Mouse (Mus musculus): Measurements from ENCODE around the gene Naalad2. TPM values are rescaled to one million over a fixed set of nuclear protein-coding genes. Genes with fewer than 3 reads are reported as not detected.
"Not testable (repeated sequence)": the region's sequence is repeated elsewhere in the genome, so short reads cannot be mapped to it uniquely, and the experiment has no call there.

Naalad2 gene
- polyA plus RNA-seq, 1 experiment from 2014 or later = 1.4 TPM

DNA sequence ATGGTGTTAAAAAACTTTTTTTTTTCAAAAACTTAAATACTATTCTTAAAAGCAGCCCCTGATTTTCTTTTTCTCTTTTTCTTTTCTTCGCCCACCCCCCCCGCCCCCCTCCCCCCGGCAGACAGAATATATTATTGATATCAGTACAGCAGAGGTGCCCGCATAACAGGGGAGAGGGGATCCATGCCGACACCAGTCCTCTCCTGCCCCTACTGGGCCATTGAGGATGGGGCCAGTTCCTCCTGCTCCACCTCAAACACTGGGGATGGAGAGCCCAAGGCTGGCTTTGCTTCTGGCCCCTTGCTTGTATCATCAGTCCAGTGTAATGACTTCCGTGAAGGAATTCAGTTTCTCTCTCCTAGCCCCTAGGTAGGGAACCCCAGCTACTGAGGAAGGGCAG is 104.5 kb downstream of the Naalad2 start:
- no peak for DNase-seq (ENCODE audit: low spot score)
- no peak for ATAC-seq
- H3K4me3 ChIP-seq (ENCODE audit: low read depth, low read length) = no peak overlapping the region
- 88% methylated on average over 6 of the region's 6 CpGs for WGBS
- H3K36me3 ChIP-seq (ENCODE audit: control insufficient read depth, insufficient read depth, low read length) = peaks cover 57% of the 10 kb centered on the region
- no peak overlapping the region for H3K4me2 ChIP-seq (ENCODE audit: low read length)
- H3K27ac ChIP-seq (ENCODE audit: low read depth, low read length) = no peak overlapping the region
- H3K27me3 ChIP-seq (replicated peaks; ENCODE audit: control insufficient read depth, insufficient read depth, low read length) = no peaks in the 10 kb centered on the region
- peaks cover 2% of the 10 kb centered on the region for H3K4me1 ChIP-seq (ENCODE audit: control insufficient read depth, insufficient read depth, low read length)
- H3K9me3 ChIP-seq (replicated peaks; ENCODE audit: control insufficient read depth, low read length) = no peaks in the 10 kb centered on the region
- H3K9ac ChIP-seq (ENCODE audit: low read length) = no peak overlapping the region

DNA sequence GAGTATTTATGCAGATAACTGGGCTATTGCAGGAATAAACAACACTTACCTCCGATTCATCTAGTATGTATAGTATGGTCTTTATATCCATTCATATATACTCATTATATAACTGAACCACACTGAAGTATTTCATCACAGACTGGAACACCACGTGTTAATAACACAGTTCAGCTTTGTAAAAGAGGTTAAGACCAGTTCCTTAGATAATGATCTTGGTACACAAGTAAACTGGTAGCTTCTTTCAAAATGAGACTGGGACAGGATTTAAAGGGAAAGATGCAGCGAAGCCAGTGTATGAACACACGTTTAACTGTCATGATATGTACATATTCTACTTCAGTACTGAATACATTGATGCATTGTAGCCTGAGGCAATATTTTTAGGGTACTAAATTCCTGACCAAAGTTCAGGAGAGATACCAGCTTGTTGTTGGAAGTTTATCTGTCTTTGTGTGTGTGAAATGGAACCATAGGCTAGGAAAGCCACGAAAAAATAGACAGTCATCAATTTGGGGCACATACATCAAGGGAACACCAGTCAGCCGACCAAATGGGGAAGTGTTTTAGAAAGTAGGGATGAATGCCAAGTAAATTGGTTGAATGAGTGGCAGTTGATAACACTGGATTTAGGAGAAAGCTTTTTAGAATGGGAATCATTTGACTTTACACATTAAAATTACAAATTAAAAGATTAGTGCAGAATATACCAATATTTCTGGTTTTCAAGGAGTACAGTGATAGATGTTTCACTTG is 109.6 kb downstream of the Naalad2 start:
- H3K27ac ChIP-seq (ENCODE audit: low read depth, low read length) = no peak overlapping the region
- H3K4me1 ChIP-seq (ENCODE audit: control insufficient read depth, insufficient read depth, low read length) = peaks cover 6% of the 10 kb centered on the region
- peaks cover 12% of the 10 kb centered on the region for H3K36me3 ChIP-seq (ENCODE audit: control insufficient read depth, insufficient read depth, low read length)
- peak overlapping the region; percentile 97 for H3K9ac ChIP-seq (ENCODE audit: low read length)
- H3K27me3 ChIP-seq (replicated peaks; ENCODE audit: control insufficient read depth, insufficient read depth, low read length) = no peaks in the 10 kb centered on the region
- peak overlapping the region; percentile 86 for H3K4me2 ChIP-seq (ENCODE audit: low read length)
- peak overlapping the region; percentile 85 for H3K4me3 ChIP-seq (ENCODE audit: low read depth, low read length)
- ATAC-seq (no peak), DNase-seq (ENCODE audit: low spot score) (no peak)
- WGBS = 48% methylated on average over 6 of the region's 6 CpGs
- no peaks in the 10 kb centered on the region for H3K9me3 ChIP-seq (replicated peaks; ENCODE audit: control insufficient read depth, low read length)

DNA sequence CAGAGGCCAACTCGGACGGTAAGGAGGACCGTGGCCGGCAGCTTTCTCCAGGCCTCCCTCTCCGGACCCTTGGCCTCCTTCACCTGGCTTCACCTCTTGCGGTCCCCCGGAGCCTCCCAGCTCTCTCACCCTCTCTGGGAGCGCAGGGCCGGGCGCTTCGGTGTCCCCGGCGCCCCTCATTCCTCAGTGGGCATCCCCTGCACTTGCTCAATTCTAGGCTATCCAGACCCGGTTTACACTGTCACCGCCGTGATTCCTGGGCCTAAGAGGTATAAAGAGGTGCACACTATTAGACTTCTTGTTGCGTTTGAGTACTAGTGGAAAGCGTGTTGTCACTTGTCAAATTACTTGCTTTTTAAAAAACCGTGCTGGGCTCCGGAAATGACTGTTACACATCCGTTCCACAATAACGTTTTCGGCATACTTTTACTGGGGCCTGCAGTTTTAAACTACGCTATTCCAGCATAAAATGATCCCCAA is 110.3 kb downstream of the Naalad2 start:
- Histone ChIP-seq H3K9me3 (replicated peaks; ENCODE audit: control insufficient read depth, low read length) (no peaks in the 10 kb centered on the region), H3K9ac (ENCODE audit: low read length) (peak overlapping the region; percentile 97), H3K27me3 (replicated peaks; ENCODE audit: control insufficient read depth, insufficient read depth, low read length) (no peaks in the 10 kb centered on the region), H3K4me3 (ENCODE audit: low read depth, low read length) (peak overlapping the region; percentile 85), H3K4me1 (ENCODE audit: control insufficient read depth, insufficient read depth, low read length) (peaks cover 6% of the 10 kb centered on the region), H3K27ac (ENCODE audit: low read depth, low read length) (peak overlapping the region; percentile 71), H3K4me2 (ENCODE audit: low read length) (peak overlapping the region; percentile 86), H3K36me3 (ENCODE audit: control insufficient read depth, insufficient read depth, low read length) (peaks cover 7% of the 10 kb centered on the region)
- ATAC-seq (peak; percentile 62), DNase-seq (ENCODE audit: low spot score) (peak; percentile 13)
- WGBS = 2% methylated on average over 24 of the region's 24 CpGs

DNA sequence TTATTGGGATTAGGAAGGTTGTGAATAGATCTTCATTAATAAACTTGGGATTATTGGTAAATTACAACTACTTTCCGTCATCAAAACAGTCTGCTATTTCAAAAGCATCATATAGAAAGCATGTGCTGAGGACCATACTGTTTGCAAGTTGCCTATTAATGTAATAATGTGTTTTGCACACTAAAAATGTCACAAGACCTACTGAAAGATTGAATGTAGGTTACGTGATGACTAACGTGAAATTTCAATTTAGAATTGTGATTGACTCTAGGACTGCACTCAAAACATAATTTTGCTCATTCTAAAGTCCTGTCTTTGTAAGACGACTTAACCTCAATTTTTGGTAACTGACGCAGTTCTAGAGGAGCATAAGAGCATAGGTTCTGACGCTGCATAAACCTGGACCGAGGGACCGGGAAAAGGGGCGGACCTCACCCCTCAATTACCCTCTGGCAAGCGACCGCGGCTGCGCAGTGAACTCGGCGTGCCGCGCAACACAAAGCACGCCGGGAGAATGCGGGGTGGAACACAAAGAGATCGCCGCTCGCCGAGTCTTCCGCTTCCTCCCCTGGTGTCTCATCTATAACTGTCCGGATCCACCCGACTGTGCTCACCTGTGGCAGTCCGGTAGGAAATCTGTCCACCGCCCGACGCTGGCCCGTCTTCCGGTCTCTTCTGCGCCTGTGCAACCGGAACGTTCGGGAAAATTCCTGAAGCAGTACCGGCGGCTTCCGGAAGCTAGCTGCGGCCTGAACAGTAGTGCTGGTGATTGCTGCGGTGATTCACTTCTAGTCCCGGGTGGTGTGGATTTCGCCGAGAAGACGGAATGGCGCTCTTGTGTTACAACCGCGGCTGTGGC is 111.0 kb downstream of the Naalad2 start, which contains the start of gene Chordc1:
Gene Chordc1, plus strand, starts transcription at position 555 of the 859 bp plus-strand sequence.
- H3K36me3 ChIP-seq (ENCODE audit: control insufficient read depth, insufficient read depth, low read length) = 0 out of 2 replicates have a peak, but pooled peaks cover 3% of the 10 kb centered on the region
- no peaks in the 10 kb centered on the region for H3K9me3 ChIP-seq (replicated peaks; ENCODE audit: control insufficient read depth, low read length)
- WGBS = 4% methylated on average over 49 of the region's 49 CpGs
- peak within 1 kb of the TSS; percentile 71 for H3K27ac ChIP-seq (ENCODE audit: low read depth, low read length)
- peak within 1 kb of the TSS; percentile 85 for H3K4me3 ChIP-seq (ENCODE audit: low read depth, low read length)
- no peaks in the 10 kb centered on the region for H3K27me3 ChIP-seq (replicated peaks; ENCODE audit: control insufficient read depth, insufficient read depth, low read length)
- H3K4me1 ChIP-seq (ENCODE audit: control insufficient read depth, insufficient read depth, low read length) = peaks cover 6% of the 10 kb centered on the region
- DNase-seq (ENCODE audit: low spot score) (peak; percentile 98), ATAC-seq (peak; percentile 99)
- H3K4me2 ChIP-seq (ENCODE audit: low read length) = peak within 1 kb of the TSS; percentile 86
- H3K9ac ChIP-seq (ENCODE audit: low read length) = peak within 1 kb of the TSS; percentile 97

DNA sequence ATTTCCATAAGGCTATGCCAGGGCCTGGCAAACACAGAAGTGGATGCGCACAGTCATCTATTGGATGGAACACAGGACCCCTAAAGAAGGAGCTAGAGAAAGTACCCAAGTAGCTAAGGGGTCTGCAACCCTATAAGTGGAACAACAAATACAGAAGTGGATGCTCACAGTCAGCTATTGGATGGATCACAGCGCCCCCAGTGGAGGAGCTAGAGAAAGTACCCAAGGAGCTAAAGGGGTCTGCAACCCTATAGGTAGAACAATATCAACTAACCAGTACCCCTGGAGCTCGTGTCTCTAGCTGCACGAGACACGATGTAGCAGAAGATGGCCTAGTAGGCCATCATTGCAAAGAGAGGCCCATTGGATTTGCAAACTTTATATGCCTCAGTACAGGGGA is 124.1 kb downstream of the Naalad2 start:
- ATAC-seq = not testable (repeated sequence)
- 36% methylated on average over 5 of the region's 5 CpGs for WGBS

DNA sequence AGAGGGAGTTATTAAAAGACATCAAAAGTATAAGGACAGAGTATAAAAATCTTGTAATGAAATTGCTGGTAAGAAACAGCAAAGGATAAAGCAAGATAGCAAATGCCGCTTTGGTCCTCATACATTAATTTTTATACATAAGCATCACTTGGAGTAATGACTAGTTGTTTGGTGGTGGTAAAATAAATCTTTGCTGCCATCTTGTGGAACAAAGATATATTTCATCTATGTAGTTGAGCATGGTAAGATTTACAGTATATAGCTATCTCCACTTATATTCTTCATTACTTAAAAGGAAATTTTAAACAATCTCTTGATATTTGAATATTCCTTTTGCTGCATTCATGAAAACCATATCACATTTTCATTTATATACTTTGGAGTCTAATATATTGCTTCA is 125.3 kb downstream of the Naalad2 start:
- no peaks in the 10 kb centered on the region for H3K27me3 ChIP-seq (replicated peaks; ENCODE audit: control insufficient read depth, insufficient read depth, low read length)
- no peak overlapping the region for H3K4me2 ChIP-seq (ENCODE audit: low read length)
- H3K4me1 ChIP-seq (ENCODE audit: control insufficient read depth, insufficient read depth, low read length) = no peaks in the 10 kb centered on the region
- no peak overlapping the region for H3K9ac ChIP-seq (ENCODE audit: low read length)
- peak; percentile 67; the same call in 1 of the 2 replicates for ATAC-seq
- no peak overlapping the region for H3K4me3 ChIP-seq (ENCODE audit: low read depth, low read length)
- DNase-seq (ENCODE audit: low spot score) = peak; percentile 73
- 67% methylated on average over 1 of the region's 1 CpGs for WGBS
- no peaks in the 10 kb centered on the region for H3K9me3 ChIP-seq (replicated peaks; ENCODE audit: control insufficient read depth, low read length)
- no peaks in the 10 kb centered on the region for H3K36me3 ChIP-seq (ENCODE audit: control insufficient read depth, insufficient read depth, low read length)
- no peak overlapping the region for H3K27ac ChIP-seq (ENCODE audit: low read depth, low read length)

More for the DNA sequence above, 124.1 kb downstream of the Naalad2 start:
- H3K9ac ChIP-seq (ENCODE audit: low read length); H3K36me3 ChIP-seq (ENCODE audit: control insufficient read depth, insufficient read depth, low read length); H3K27me3 ChIP-seq (replicated peaks; ENCODE audit: control insufficient read depth, insufficient read depth, low read length); H3K9me3 ChIP-seq (replicated peaks; ENCODE audit: control insufficient read depth, low read length); H3K4me2 ChIP-seq (ENCODE audit: low read length); H3K4me1 ChIP-seq (ENCODE audit: control insufficient read depth, insufficient read depth, low read length); DNase-seq (ENCODE audit: low spot score); H3K4me3 ChIP-seq (ENCODE audit: low read depth, low read length); H3K27ac ChIP-seq (ENCODE audit: low read depth, low read length): not testable (repeated sequence)

DNA sequence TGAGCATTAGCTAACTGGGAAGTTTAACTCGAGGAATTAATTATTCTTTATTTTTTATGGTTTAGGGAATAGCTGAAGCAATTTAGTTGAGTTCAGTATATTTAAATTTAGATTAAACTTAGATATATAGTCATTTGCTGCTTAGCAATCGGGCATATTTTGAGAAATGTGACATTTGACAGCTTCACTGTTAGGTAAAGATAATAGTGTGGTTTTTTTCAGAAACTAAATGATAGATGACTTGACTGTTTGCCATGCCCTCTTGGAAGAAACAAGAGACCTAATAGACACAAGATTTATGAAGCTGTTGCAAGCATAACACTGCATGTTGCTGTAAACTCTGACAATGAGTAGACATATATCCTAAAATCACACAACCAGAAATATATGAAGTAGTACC is 126.0 kb downstream of the Naalad2 start:
- no peak overlapping the region for H3K4me3 ChIP-seq (ENCODE audit: low read depth, low read length)
- no peak overlapping the region for H3K9ac ChIP-seq (ENCODE audit: low read length)
- no peaks in the 10 kb centered on the region for H3K27me3 ChIP-seq (replicated peaks; ENCODE audit: control insufficient read depth, insufficient read depth, low read length)
- H3K4me2 ChIP-seq (ENCODE audit: low read length) = no peak overlapping the region
- no peak for ATAC-seq
- 66% methylated on average over 2 of the region's 2 CpGs for WGBS
- no peak overlapping the region for H3K27ac ChIP-seq (ENCODE audit: low read depth, low read length)
- H3K36me3 ChIP-seq (ENCODE audit: control insufficient read depth, insufficient read depth, low read length) = no peaks in the 10 kb centered on the region
- no peaks in the 10 kb centered on the region for H3K4me1 ChIP-seq (ENCODE audit: control insufficient read depth, insufficient read depth, low read length)
- no peaks in the 10 kb centered on the region for H3K9me3 ChIP-seq (replicated peaks; ENCODE audit: control insufficient read depth, low read length)
- no peak for DNase-seq (ENCODE audit: low spot score)

DNA sequence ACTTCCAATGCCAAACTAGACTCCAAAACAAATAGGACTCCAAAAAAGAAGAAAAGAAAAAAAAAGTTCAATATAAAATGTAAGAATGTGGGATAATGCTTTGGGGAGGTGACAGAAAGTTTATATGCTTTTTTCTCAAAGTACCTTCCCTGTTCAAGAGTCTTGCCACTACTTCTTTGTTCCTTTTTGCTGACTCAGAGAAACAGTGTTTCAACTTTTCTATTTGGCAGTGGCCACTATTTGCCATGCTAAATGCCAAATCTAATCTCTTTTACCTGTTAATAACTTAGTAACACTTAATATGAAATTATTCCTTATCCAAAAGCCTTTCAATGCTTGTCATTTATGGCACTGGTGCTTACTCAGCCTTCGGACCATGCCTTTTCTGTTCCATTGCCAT is 126.9 kb downstream of the Naalad2 start:
- Histone ChIP-seq H3K27ac (ENCODE audit: low read depth, low read length) (no peak overlapping the region), H3K27me3 (replicated peaks; ENCODE audit: control insufficient read depth, insufficient read depth, low read length) (no peaks in the 10 kb centered on the region), H3K4me1 (ENCODE audit: control insufficient read depth, insufficient read depth, low read length) (no peaks in the 10 kb centered on the region), H3K36me3 (ENCODE audit: control insufficient read depth, insufficient read depth, low read length) (no peaks in the 10 kb centered on the region), H3K9me3 (replicated peaks; ENCODE audit: control insufficient read depth, low read length) (no peaks in the 10 kb centered on the region), H3K9ac (ENCODE audit: low read length) (no peak overlapping the region), H3K4me2 (ENCODE audit: low read length) (no peak overlapping the region), H3K4me3 (ENCODE audit: low read depth, low read length) (no peak overlapping the region)
- ATAC-seq = no peak
- 85% methylated on average over 1 of the region's 1 CpGs for WGBS
- no peak for DNase-seq (ENCODE audit: low spot score)
